Mouse (Mus musculus) small intestine, adult 2 months (tissue): Measurements from ENCODE around the gene Pitpnc1. TPM values are rescaled to one million over a fixed set of nuclear protein-coding genes. Genes with fewer than 3 reads are reported as not detected.
A peak's percentile ranks its signal among the peaks of the same experiment; 100 is the strongest.

ENCODE experiments used
- H3K27ac ChIP-seq: fragments of 200-500 bp; 2 replicates; pipeline ENCODE4 v1.5.1; 2012; ENCODE audit warnings: low read depth, low read length, control low read depth, inconsistent platforms; ENCODE audit not compliant: insufficient read depth
- H3K27me3 ChIP-seq: fragments of 200-500 bp; 2 replicates; pipeline ENCODE4 v1.6.1; 2012; ENCODE audit warnings: mild to moderate bottlenecking, moderate library complexity, low read length, inconsistent platforms; ENCODE audit not compliant: control insufficient read depth, insufficient read depth
- H3K36me3 ChIP-seq: fragments of 200-500 bp; 2 replicates; pipeline ENCODE4 v1.6.1; 2012; ENCODE audit warnings: mild to moderate bottlenecking, low read length, control low read depth, inconsistent platforms; ENCODE audit not compliant: control insufficient read depth, insufficient read depth
- H3K4me1 ChIP-seq: fragments of 200-500 bp; 2 replicates; pipeline ENCODE4 v1.6.1; 2012; ENCODE audit warnings: low read length, inconsistent platforms, mixed read lengths; ENCODE audit not compliant: control insufficient read depth, insufficient read depth, insufficient read length
- H3K4me3 ChIP-seq: fragments of 200-500 bp; 2 replicates; pipeline ENCODE4 v1.5.1; 2012; ENCODE audit warnings: low read depth, mild to moderate bottlenecking, control low read depth, inconsistent platforms, low read length, moderate library complexity
- CTCF ChIP-seq: fragments of 200-500 bp; IDR thresholded peaks from 2 replicates; pipeline ENCODE4 v1.5.1; 2012; ENCODE audit warnings: low read depth, mild to moderate bottlenecking, control low read depth, inconsistent platforms, low read length, moderate library complexity, mixed read lengths; ENCODE audit not compliant: insufficient replicate concordance, insufficient read length; ENCODE audit errors: extremely low read depth
- POLR2A ChIP-seq: fragments of 200-500 bp; IDR thresholded peaks from 2 replicates; pipeline ENCODE4 v1.6.1; 2012; ENCODE audit warnings: low read depth, mild to moderate bottlenecking, control low read depth, inconsistent platforms, low read length, moderate library complexity
- WGBS: fragments of 180-500 bp; shearing (Covaris S2); methylation state at CpG from one replicate; pipeline ENCODE4 v1.1.7; 2018; 5-methylcytosine and 5-hydroxymethylcytosine counted together
- polyA plus RNA-seq: library from polyadenylated mRNA; depleted of rRNA; stranded (reverse); fragments of >200 nt; gene quantifications from 2 replicates; pipeline ENCODE4 v1.2.3, GENCODE M21; 2012; rRNA removed

Pitpnc1 gene
- polyA plus RNA-seq, 1 experiment = 1.5 TPM

DNA sequence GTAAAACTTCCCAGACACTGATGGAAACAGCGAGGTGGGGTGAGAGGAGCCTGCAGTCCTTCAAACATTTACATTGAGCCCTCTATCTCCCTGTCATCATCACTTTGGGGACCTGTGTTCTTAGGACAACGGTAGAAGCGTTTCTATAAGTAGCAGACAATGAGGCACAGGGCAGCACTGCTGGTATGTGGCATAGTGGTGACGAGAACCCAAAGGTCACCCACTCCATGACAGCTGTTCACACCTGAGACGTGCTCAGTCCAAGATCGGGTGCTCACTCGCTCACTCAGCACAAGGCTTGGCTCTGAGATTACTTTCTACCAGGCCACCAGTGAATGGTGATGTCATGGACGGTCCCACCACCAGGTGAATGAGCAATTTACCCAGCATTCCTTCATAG, 286.7 kb downstream of the Pitpnc1 start:
- WGBS = 82% methylated on average over 8 of the region's 8 CpGs
- H3K36me3 ChIP-seq = peaks cover 44% of the 10 kb centered on the region
- no peak overlapping the region for H3K27ac ChIP-seq
- H3K4me3 ChIP-seq = no peak overlapping the region
- no peaks in the 10 kb centered on the region; the same call in 1 of the 2 replicates for H3K4me1 ChIP-seq
- H3K27me3 ChIP-seq = no peaks in the 10 kb centered on the region
- TF ChIP-seq CTCF = no peak

- no peak overlapping the region for H3K4me3 ChIP-seq
- H3K27ac ChIP-seq = no peak overlapping the region
- no peaks in the 10 kb centered on the region for H3K4me1 ChIP-seq
- no peaks in the 10 kb centered on the region for H3K27me3 ChIP-seq
- H3K36me3 ChIP-seq = peaks cover 4% of the 10 kb centered on the region
- TF ChIP-seq CTCF = no peak
- no peak for TF ChIP-seq POLR2A
- WGBS = 64% methylated on average over 4 of the region's 4 CpGs
Measured at GRCm38 (mm10) chr11:107161215-107161614, 309.3 kb downstream of the Pitpnc1 start.

DNA sequence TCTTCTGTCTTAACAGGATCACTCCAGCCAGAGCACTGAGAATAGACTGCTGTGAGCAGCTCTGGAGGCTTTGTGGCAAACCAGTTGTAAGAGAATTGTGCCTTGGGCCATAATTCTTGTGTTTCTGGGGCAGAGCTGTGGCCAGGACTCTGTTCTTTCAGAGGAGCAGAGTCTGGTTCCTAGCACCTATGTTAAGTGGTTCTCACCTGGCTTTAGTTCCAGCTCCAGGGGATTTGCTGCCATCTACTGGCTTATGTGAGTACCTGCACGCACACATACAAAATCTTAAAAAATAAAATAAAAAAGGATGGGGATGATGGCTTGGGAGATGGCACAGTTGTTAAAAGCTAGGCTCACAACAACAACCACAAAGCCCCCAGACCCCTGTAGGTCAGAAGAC, 311.5 kb downstream of the Pitpnc1 start:
- Histone ChIP-seq H3K27ac (no peak overlapping the region), H3K27me3 (no peaks in the 10 kb centered on the region), H3K4me1 (no peaks in the 10 kb centered on the region), H3K36me3 (no peaks in the 10 kb centered on the region), H3K4me3 (no peak overlapping the region)
- WGBS = 67% methylated on average over 1 of the region's 1 CpGs
- TF ChIP-seq CTCF (peak; percentile 52; the same call in 1 of the 2 replicates), POLR2A (no peak)

Other genes with a start within 250 kb of the Pitpnc1 start
- 2.7 and 3.6 TPM in 2 replicates for gene Psmd12, start 8.8 kb upstream of the Pitpnc1 start, polyA plus RNA-seq
- 6.4 and 19.5 TPM in 2 replicates for gene Helz, start 77.2 kb upstream of the Pitpnc1 start, polyA plus RNA-seq
- gene Cacng1, start 245.8 kb upstream of the Pitpnc1 start, polyA plus RNA-seq = 0.15 TPM in 1 of 2 replicates, not detected in the other